Mouse (Mus musculus): Measurements from ENCODE around the gene Fbxw24. TPM values are rescaled to one million over a fixed set of nuclear protein-coding genes. Genes with fewer than 3 reads are reported as not detected.
"Not testable (repeated sequence)": the region's sequence is repeated elsewhere in the genome, so short reads cannot be mapped to it uniquely, and the experiment has no call there.

Fbxw24 gene
- not detected in 2 replicates for total RNA-seq (2021)
- long read RNA-seq = 0 reads

DNA sequence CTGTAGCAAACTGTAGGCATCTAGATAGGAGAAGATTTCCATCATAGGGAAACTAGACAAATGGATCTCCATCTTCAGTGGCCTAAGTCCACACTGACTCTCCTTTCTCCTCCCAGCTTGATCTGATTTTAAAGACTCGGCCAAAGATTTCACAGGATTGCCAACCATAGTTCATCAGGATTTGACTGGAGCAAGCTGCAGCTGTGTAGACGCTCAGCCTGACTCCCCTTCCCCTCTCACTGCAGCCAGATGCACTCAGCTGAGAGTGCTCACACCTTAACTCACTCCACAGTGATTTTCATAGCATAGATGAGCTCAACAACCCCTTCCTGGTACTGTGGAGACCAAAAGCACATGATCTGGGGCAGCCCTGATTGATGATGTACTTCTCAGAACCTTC, at the start of gene Fbxw24:
Gene Fbxw24 (minus strand): TSS at position 101 of the 400 bp plus-strand sequence.
- not testable (repeated sequence) for DNase-seq

DNA sequence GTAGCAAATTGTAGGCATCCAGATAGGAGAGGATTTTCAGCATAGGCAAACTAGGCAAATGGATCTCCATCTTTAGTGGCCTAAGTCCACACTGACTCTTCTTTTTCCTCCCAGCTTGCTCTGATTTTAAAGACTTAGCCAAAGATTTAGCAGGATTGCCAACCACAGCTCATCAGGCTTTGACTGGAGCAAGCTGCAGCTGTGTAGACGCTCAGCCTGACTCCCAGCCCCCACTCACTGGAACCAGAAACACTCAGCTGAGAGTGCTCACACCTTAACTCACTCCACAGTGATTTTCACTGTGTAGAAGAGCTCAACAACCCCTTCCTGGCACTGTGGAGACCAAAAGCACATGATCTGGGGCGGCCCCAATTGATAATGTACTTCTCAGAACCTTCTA, 38.7 kb upstream of the Fbxw24 start, which contains the start of gene Fbxw25:
Gene Fbxw25 (minus strand): TSS at position 101 of the 400 bp plus-strand sequence.
- not testable (repeated sequence) for DNase-seq

DNA sequence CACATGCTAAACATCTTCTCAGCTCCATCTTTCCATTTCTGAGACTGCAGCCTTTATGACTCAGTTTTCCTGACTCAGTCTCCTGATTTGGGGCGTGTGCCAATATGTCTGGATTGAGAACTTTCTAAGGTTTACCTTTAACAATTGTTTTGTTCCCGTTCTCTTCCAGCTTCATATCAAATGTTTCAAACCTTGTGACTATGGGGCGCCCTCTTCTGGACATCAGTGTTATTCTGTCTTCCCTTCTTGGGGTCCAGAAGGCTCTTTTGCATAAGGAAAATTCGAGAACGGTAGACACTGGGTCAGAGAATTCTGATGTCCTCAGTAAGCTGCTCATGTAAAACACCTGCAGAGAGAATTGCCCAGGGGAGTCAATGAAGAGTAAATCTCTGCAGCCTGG, 19.0 kb downstream of the Fbxw24 start:
- DNase-seq = peak; percentile 50

DNA sequence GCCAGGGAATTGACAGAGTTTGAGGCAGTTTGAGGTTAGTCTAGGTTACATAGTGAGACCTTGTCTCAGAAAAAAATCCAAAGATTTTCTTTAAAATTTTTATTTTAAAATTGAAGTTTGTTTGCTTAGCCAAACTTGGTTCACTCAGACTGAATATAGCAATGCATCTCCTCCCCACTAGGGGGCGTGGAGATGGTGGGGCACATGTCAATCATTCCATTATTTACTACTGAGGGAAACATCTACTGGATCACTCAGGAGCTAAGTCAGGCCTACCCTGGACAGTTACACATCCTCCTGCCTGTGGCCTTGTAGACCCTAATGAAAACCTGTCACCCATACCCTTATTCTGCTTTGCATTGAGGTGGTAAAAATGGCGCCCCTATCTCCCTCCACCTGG, 23.7 kb downstream of the Fbxw24 start:
- not testable (repeated sequence) for DNase-seq

DNA sequence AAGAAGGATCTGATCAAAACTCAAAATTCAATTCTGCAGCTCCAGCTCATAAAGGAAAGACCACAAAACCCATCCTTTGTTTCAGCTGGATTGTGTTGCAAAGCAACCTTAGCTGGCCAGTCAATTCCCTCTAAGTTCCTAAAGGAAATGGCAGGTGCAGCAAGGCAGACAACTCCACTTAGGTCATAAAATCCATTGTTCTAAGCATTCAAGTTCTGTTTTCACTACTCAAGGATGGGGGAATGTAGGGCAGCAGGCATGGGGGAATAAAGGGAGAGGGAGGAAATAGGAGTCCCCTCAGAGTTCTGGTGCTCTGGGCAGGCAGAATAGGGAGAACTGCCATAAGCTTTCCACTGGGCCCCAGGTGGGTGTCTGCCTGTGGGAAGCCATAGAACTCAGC, 28.6 kb downstream of the Fbxw24 start:
- no peak for DNase-seq

GRCm38 (mm10) chr9:109594866-109595265, 31.0 kb downstream of the Fbxw24 start:
- DNase-seq = no peak

DNA sequence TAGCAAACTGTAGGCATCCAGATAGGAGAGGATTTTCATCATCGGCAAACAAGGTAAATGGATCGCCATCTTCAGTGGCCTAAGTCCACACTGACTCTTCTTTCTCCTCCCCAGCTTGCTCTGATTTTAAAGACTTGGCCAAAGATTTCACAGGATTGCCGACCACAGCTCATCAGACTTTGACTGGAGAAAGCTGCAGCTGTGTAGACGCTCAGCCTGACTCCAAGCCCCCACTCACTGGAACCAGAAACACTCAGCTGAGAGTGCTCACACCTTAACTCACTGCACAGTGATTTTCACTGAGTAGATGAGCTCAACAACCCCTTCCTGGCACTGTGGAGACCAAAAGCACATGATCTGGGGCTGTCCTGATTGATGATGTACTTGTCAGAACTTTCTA, 57.7 kb downstream of the Fbxw24 start, which contains the start of gene Fbxw15:
Gene Fbxw15 (minus strand): TSS at position 101 of the 400 bp plus-strand sequence.
- not testable (repeated sequence) for DNase-seq

DNA sequence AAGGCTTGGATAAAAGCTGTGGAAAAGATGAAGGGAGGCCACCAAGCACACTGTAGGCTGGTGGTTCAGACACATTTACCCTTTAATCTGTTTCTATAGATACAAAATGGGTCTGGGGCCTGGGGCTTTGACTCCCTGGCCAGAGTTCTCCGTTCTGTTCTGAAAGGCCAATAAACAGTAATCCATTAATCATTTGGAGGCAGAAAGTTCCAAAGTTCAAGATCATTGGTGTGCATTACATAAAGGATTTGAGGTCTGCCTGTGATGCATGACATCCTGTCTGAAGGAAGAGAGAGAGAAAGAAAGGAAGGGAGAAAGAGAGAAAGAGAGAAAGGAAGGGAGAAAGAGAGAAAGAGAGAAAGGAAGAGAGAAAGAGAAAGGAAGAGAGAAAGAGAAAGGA, 60.3 kb downstream of the Fbxw24 start:
- DNase-seq = no peak

GRCm38 (mm10) chr9:109562106-109562505, 63.8 kb downstream of the Fbxw24 start:
- peak; percentile 4 for DNase-seq

DNA sequence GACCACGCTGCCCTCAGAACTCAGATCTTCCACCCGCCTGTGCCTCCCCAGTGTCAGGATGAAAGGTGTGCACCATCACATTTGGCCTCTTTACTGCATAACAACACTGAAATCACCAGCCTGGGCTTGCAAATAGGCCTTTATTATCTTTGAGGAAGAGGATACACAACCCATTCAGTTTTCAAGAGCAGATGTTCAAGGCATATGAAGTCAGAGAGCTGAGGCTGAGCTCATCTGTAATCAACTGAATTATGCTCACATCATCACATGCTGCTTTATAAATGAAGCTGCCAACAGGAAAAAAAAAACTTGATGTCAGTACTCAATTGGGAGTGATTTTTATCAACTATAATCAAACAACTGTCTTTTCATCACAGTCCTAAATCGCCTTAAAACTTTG, 73.4 kb downstream of the Fbxw24 start:
- no peak for DNase-seq

Other genes with a start within 250 kb of the Fbxw24 start
- not detected in 2 replicates for gene Fbxw22, start 221.8 kb downstream of the Fbxw24 start, total RNA-seq (2021)
- not detected in 2 replicates for gene Fbxw16, start 176.9 kb downstream of the Fbxw24 start, total RNA-seq (2021)
- gene Fbxw19, start 130.2 kb downstream of the Fbxw24 start, total RNA-seq (2021) = not detected in 2 replicates
- gene Fbxw15, start 57.8 kb downstream of the Fbxw24 start, total RNA-seq (2021) = not detected in 2 replicates
- gene Fbxw25, start 38.6 kb upstream of the Fbxw24 start, total RNA-seq (2021) = not detected in 2 replicates
- not detected in 2 replicates for gene Fbxw18, start 76.6 kb upstream of the Fbxw24 start, total RNA-seq (2021)
- not detected in 2 replicates for gene Fbxw26, start 120.0 kb upstream of the Fbxw24 start, total RNA-seq (2021)
- not detected in 2 replicates for gene Fbxw27, start 164.6 kb upstream of the Fbxw24 start, total RNA-seq (2021)
- 15.5 and 18.3 TPM in 2 replicates for gene Spink8, start 186.2 kb upstream of the Fbxw24 start, total RNA-seq (2021)
- gene Nme6, start 206.7 kb upstream of the Fbxw24 start, total RNA-seq (2021) = 23.1 and 32.1 TPM in 2 replicates
- gene Camp, start 223.6 kb upstream of the Fbxw24 start, total RNA-seq (2021) = not detected in 2 replicates
- 11.5 and 12.9 TPM in 2 replicates for gene Cdc25a, start 249.5 kb upstream of the Fbxw24 start, total RNA-seq (2021)

Data from adrenal gland, postnatal 25 days (tissue).